Mouse (Mus musculus): Measurements from ENCODE around the gene Brd3os.

The Brd3os gene

GRCm38 (mm10) chr2:27469292-27469990 is 27.3 kb downstream of the Brd3os start:
- DNase-seq (ENCODE audit: low spot score in 2 of 2), result no peak

- DNase-seq (ENCODE audit: low spot score in 2 of 2), result no peak
Observed at GRCm38 (mm10) chr2:27469991-27470355, 27.8 kb downstream of the Brd3os start.

- no peak for DNase-seq (ENCODE audit: low spot score in 2 of 2)
Observed at GRCm38 (mm10) chr2:27470535-27470934, 28.4 kb downstream of the Brd3os start.

- DNase-seq (ENCODE audit: low spot score in 2 of 2), result no peak
Observed at GRCm38 (mm10) chr2:27471170-27471584, 29.1 kb downstream of the Brd3os start.

GRCm38 (mm10) chr2:27473061-27473765 is 31.1 kb downstream of the Brd3os start:
- DNase-seq (ENCODE audit: low spot score in 2 of 2), result no peak

GRCm38 (mm10) chr2:27473911-27474310 is 31.8 kb downstream of the Brd3os start:
- no peak for DNase-seq (ENCODE audit: low spot score in 2 of 2)

GRCm38 (mm10) chr2:27474621-27475484 is 32.7 kb downstream of the Brd3os start:
- no peak for DNase-seq (ENCODE audit: low spot score in 2 of 2)

GRCm38 (mm10) chr2:27475495-27476302 is 33.6 kb downstream of the Brd3os start:
- peak; percentile 81 to 91 for DNase-seq (ENCODE audit: low spot score in 2 of 2)

- DNase-seq (ENCODE audit: low spot score in 2 of 2), result peak in 1 of 2 experiments; percentile 42
Observed at GRCm38 (mm10) chr2:27476303-27477192, 34.4 kb downstream of the Brd3os start.

- DNase-seq (ENCODE audit: low spot score in 2 of 2), result no peak
Observed at GRCm38 (mm10) chr2:27479821-27480220, 37.7 kb downstream of the Brd3os start.

GRCm38 (mm10) chr2:27480367-27480766 is 38.2 kb downstream of the Brd3os start:
- no peak for DNase-seq (ENCODE audit: low spot score in 2 of 2)

- DNase-seq (ENCODE audit: low spot score in 2 of 2), result no peak
Observed at GRCm38 (mm10) chr2:27482265-27482861, 40.2 kb downstream of the Brd3os start.

- DNase-seq (ENCODE audit: low spot score in 2 of 2), result no peak
Observed at GRCm38 (mm10) chr2:27486725-27487124, 44.6 kb downstream of the Brd3os start.

- DNase-seq (ENCODE audit: low spot score in 2 of 2), result no peak
Observed at GRCm38 (mm10) chr2:27487336-27488049, 45.4 kb downstream of the Brd3os start.

- DNase-seq (ENCODE audit: low spot score in 2 of 2), result no peak
Observed at GRCm38 (mm10) chr2:27488362-27488761, 46.2 kb downstream of the Brd3os start.

GRCm38 (mm10) chr2:27490939-27491338 is 48.8 kb downstream of the Brd3os start:
- DNase-seq (ENCODE audit: low spot score in 2 of 2), result no peak

All from cerebellum, postnatal 4 days (tissue).